Mouse (Mus musculus) frontal cortex, postnatal 10 days (tissue): ENCODE data around the gene Srr.
A peak's percentile ranks its signal among the peaks of the same experiment; 100 is the strongest.

Experiments
- DNase-seq, 2 experiments: peaks; one replicate each; pipeline ENCODE4 v3.0.0; 2022; ENCODE audit warnings: low spot score in 2 of 2, mixed read lengths in 1 of 2

Gene Srr

GRCm38 (mm10) chr11:74925577-74926387, at the start of gene Srr, which contains the start of gene Smg6:
Gene Srr, minus strand, starts transcription at chr11:74925948.
Gene Smg6, plus strand, starts transcription at chr11:74925823.
- DNase-seq = peak; percentile 87 to 91

- no peak for DNase-seq
Observed at GRCm38 (mm10) chr11:74974615-74975014, 48.9 kb upstream of the Srr start.

- no peak for DNase-seq
Observed at GRCm38 (mm10) chr11:74973290-74974157, 47.8 kb upstream of the Srr start.

- DNase-seq = no peak
Observed at GRCm38 (mm10) chr11:74965516-74965915, 39.8 kb upstream of the Srr start.

- no peak for DNase-seq
Observed at GRCm38 (mm10) chr11:74962846-74963407, 37.2 kb upstream of the Srr start.

- no peak for DNase-seq
Observed at GRCm38 (mm10) chr11:74961953-74962352, 36.2 kb upstream of the Srr start.

GRCm38 (mm10) chr11:74960031-74960551, 34.3 kb upstream of the Srr start:
- DNase-seq = no peak

- DNase-seq = no peak
Observed at GRCm38 (mm10) chr11:74959501-74959900, 33.8 kb upstream of the Srr start.

GRCm38 (mm10) chr11:74957600-74957999, 31.9 kb upstream of the Srr start:
- DNase-seq = no peak

- no peak for DNase-seq
Observed at GRCm38 (mm10) chr11:74956006-74956405, 30.3 kb upstream of the Srr start.

- DNase-seq = no peak
Observed at GRCm38 (mm10) chr11:74954901-74955300, 29.2 kb upstream of the Srr start.

- DNase-seq = no peak
Observed at GRCm38 (mm10) chr11:74946348-74946747, 20.6 kb upstream of the Srr start.

GRCm38 (mm10) chr11:74930391-74930790, 4.6 kb upstream of the Srr start:
- no peak for DNase-seq

GRCm38 (mm10) chr11:74929111-74929510, 3.4 kb upstream of the Srr start:
- no peak for DNase-seq

GRCm38 (mm10) chr11:74927236-74927725, 1.5 kb upstream of the Srr start:
- DNase-seq = no peak

GRCm38 (mm10) chr11:74926388-74927005, 749 bp upstream of the Srr start:
- no peak for DNase-seq

- peak in 1 of 2 experiments; percentile 25 for DNase-seq
Observed at GRCm38 (mm10) chr11:74924149-74924548, 1.6 kb downstream of the Srr start.

GRCm38 (mm10) chr11:74919249-74919648, 6.5 kb downstream of the Srr start:
- DNase-seq = no peak

- DNase-seq = no peak
Observed at GRCm38 (mm10) chr11:74912492-74912891, 13.3 kb downstream of the Srr start.

GRCm38 (mm10) chr11:74909978-74910377, 15.8 kb downstream of the Srr start:
- DNase-seq = no peak

- DNase-seq = no peak
Observed at GRCm38 (mm10) chr11:74908618-74909399, 16.9 kb downstream of the Srr start.
